Mouse (Mus musculus) frontal cortex, postnatal 10 days (tissue): ENCODE measurements around the gene Antxr2.

Experiments used
- DNase-seq, 2 experiments: peaks; one replicate each; pipeline ENCODE4 v3.0.0; 2022; ENCODE audit warnings: low spot score in 2 of 2, mixed read lengths in 1 of 2

The Antxr2 gene

GRCm38 (mm10) chr5:97995881-97996280, 35.0 kb downstream of the Antxr2 start:
- DNase-seq, result no peak

- DNase-seq, result no peak
Observed at GRCm38 (mm10) chr5:97986656-97987294, 44.1 kb downstream of the Antxr2 start.

GRCm38 (mm10) chr5:97983375-97983774, 47.5 kb downstream of the Antxr2 start:
- DNase-seq, result no peak

- DNase-seq, result peak in 1 of 2 experiments; percentile 6
Observed at GRCm38 (mm10) chr5:97980472-97980871, 50.4 kb downstream of the Antxr2 start.

- DNase-seq, result no peak
Observed at GRCm38 (mm10) chr5:97973293-97973692, 57.5 kb downstream of the Antxr2 start.

- DNase-seq, result no peak
Observed at GRCm38 (mm10) chr5:97972029-97972428, 58.8 kb downstream of the Antxr2 start.

GRCm38 (mm10) chr5:97971236-97971635, 59.6 kb downstream of the Antxr2 start:
- DNase-seq, result no peak

- no peak for DNase-seq
Observed at GRCm38 (mm10) chr5:97967044-97967443, 63.8 kb downstream of the Antxr2 start.

- DNase-seq, result no peak
Observed at GRCm38 (mm10) chr5:97966101-97966500, 64.7 kb downstream of the Antxr2 start.

GRCm38 (mm10) chr5:97964444-97964843, 66.4 kb downstream of the Antxr2 start:
- DNase-seq, result no peak

GRCm38 (mm10) chr5:97962512-97962911, 68.3 kb downstream of the Antxr2 start:
- DNase-seq, result no peak

GRCm38 (mm10) chr5:97961786-97962185, 69.1 kb downstream of the Antxr2 start:
- DNase-seq, result no peak

GRCm38 (mm10) chr5:97959651-97960050, 71.2 kb downstream of the Antxr2 start:
- DNase-seq, result no peak

- no peak for DNase-seq
Observed at GRCm38 (mm10) chr5:97959010-97959409, 71.8 kb downstream of the Antxr2 start.

GRCm38 (mm10) chr5:97957501-97957900, 73.3 kb downstream of the Antxr2 start:
- no peak for DNase-seq

GRCm38 (mm10) chr5:97954193-97954772, 76.6 kb downstream of the Antxr2 start:
- no peak for DNase-seq

- no peak for DNase-seq
Observed at GRCm38 (mm10) chr5:97953241-97953920, 77.5 kb downstream of the Antxr2 start.

GRCm38 (mm10) chr5:97947261-97947660, 83.6 kb downstream of the Antxr2 start:
- no peak for DNase-seq

GRCm38 (mm10) chr5:97946236-97946635, 84.6 kb downstream of the Antxr2 start:
- DNase-seq, result no peak

GRCm38 (mm10) chr5:97935140-97936129, 95.4 kb downstream of the Antxr2 start:
- DNase-seq, result peak in 1 of 2 experiments; percentile 20

GRCm38 (mm10) chr5:97917654-97918053, 113.2 kb downstream of the Antxr2 start:
- DNase-seq, result no peak

GRCm38 (mm10) chr5:97914890-97915289, 116.0 kb downstream of the Antxr2 start:
- no peak for DNase-seq
